Comparison of ENCODE assay signal across 8 mouse cellular contexts in genomic region chr4:44168231-44168647, GRCm38 (mm10).
A peak's percentile ranks its signal among the peaks of the same experiment; 100 is the strongest.
DNase-seq lines count a peak whose midpoint lies in the region; ATAC-seq and TF ChIP-seq lines count a peak whose summit lies in the region.

No protein-coding gene starts in this region.

- H3K4me2 ChIP-seq in embryonic facial prominence, embryonic 13.5 days = peak overlapping the region; percentile 62
- H3K4me2 ChIP-seq in limb, embryonic 13.5 days (replicated peaks) = peak overlapping the region; percentile 66
- H3K4me2 ChIP-seq in midbrain, embryonic 16.5 days (ENCODE audit: low read length) = peak overlapping the region; percentile 71

- ATAC-seq in embryonic facial prominence, embryonic 13.5 days (ENCODE audit: insufficient number of reproducible peaks, insufficient read depth, low FRiP score, low TSS enrichment, low read depth) = peak; percentile 91
- peak; percentile 84 for ATAC-seq in limb, embryonic 13.5 days (ENCODE audit: low FRiP score, low read depth)
- peak; percentile 89 for ATAC-seq in midbrain, embryonic 16.5 days

- H3K9me3 ChIP-seq in embryonic facial prominence, embryonic 13.5 days = no peaks in the 10 kb centered on the region
- H3K9me3 ChIP-seq in limb, embryonic 13.5 days = no peaks in the 10 kb centered on the region
- no peaks in the 10 kb centered on the region for H3K9me3 ChIP-seq in midbrain, embryonic 16.5 days (replicated peaks; ENCODE audit: control insufficient read depth, low read length, poor library complexity, severe bottlenecking)

- H3K9ac ChIP-seq in embryonic facial prominence, embryonic 13.5 days = peak overlapping the region; percentile 67
- peak overlapping the region; percentile 87 for H3K9ac ChIP-seq in heart, adult 2 months (ENCODE audit: low read depth, low read length)
- peak overlapping the region; percentile 55 for H3K9ac ChIP-seq in limb, embryonic 13.5 days
- peak overlapping the region; percentile 46; the same call in 1 of the 2 replicates for H3K9ac ChIP-seq in midbrain, embryonic 16.5 days (ENCODE audit: low read depth, low read length)

- H3K79me2 ChIP-seq in heart, adult 2 months (replicated peaks; ENCODE audit: control insufficient read depth, insufficient read depth, low read length) = peaks cover 1% of the 10 kb centered on the region; the same call in 1 of the 2 replicates

- H3K4me1 ChIP-seq in embryonic facial prominence, embryonic 13.5 days = peaks cover 34% of the 10 kb centered on the region
- H3K4me1 ChIP-seq in heart, adult 2 months (ENCODE audit: control insufficient read depth, insufficient read depth, low read length) = no peaks in the 10 kb centered on the region; the same call in none of the 2 replicates
- peaks cover 33% of the 10 kb centered on the region for H3K4me1 ChIP-seq in limb, embryonic 13.5 days
- H3K4me1 ChIP-seq in midbrain, embryonic 16.5 days (ENCODE audit: control insufficient read depth, insufficient read depth, low read length) = peaks cover 27% of the 10 kb centered on the region

- no peaks in the 10 kb centered on the region for H3K27me3 ChIP-seq in embryonic facial prominence, embryonic 13.5 days
- no peaks in the 10 kb centered on the region for H3K27me3 ChIP-seq in heart, adult 2 months (ENCODE audit: control insufficient read depth, insufficient read depth, low read length)
- no peaks in the 10 kb centered on the region for H3K27me3 ChIP-seq in limb, embryonic 13.5 days
- no peaks in the 10 kb centered on the region for H3K27me3 ChIP-seq in midbrain, embryonic 16.5 days (ENCODE audit: control insufficient read depth, insufficient read depth, low read depth, low read length)

- H3K36me3 ChIP-seq in embryonic facial prominence, embryonic 13.5 days = no peaks in the 10 kb centered on the region
- peaks cover 2% of the 10 kb centered on the region; the same call in 1 of the 2 replicates for H3K36me3 ChIP-seq in heart, adult 2 months (ENCODE audit: control insufficient read depth, insufficient read depth, low read length)
- no peaks in the 10 kb centered on the region for H3K36me3 ChIP-seq in limb, embryonic 13.5 days
- no peaks in the 10 kb centered on the region for H3K36me3 ChIP-seq in midbrain, embryonic 16.5 days (ENCODE audit: control insufficient read depth, insufficient read depth, low read length)

- peak overlapping the region; percentile 75 for H3K27ac ChIP-seq in embryonic facial prominence, embryonic 13.5 days
- H3K27ac ChIP-seq in heart, adult 2 months = peak overlapping the region; percentile 67
- H3K27ac ChIP-seq in limb, embryonic 13.5 days = peak overlapping the region; percentile 22; the same call in 1 of the 2 replicates
- peak overlapping the region; percentile 67 for H3K27ac ChIP-seq in midbrain, embryonic 16.5 days (ENCODE audit: low read length)

- 0% methylated on average over 22 of the region's 34 CpGs for WGBS in embryonic facial prominence, embryonic 13.5 days
- 0% methylated on average over 24 of the region's 34 CpGs for WGBS in heart, adult 2 months
- under 1% methylated on average over 26 of the region's 34 CpGs for WGBS in limb, embryonic 13.5 days
- WGBS in midbrain, embryonic 16.5 days = 0% methylated on average over 21 of the region's 34 CpGs

- 0 out of 2 replicates have a peak, but pooled peaks have one; percentile 37 for TF ChIP-seq EP300 in heart, adult 2 months (IDR thresholded peaks at IDR 0.05; ENCODE audit: insufficient read depth, low read depth, low read length)

- no peak for TF ChIP-seq CTCF in heart, adult 2 months (IDR thresholded peaks at IDR 0.05)

- peak; percentile 97 for DNase-seq in 3134 (ENCODE audit: extremely low read depth, insufficient read length, low spot score)
- DNase-seq in adrenal gland, postnatal 36 days = peak; percentile 99 to 100
- peak; percentile 97 to 99 for DNase-seq in heart, adult 2 months
- peak; percentile 95 to 96 for DNase-seq in kidney, adult 8-10 months
- DNase-seq in spleen, postnatal 10 days (ENCODE audit: low spot score in 2 of 2) = peak; percentile 91 to 98

- TF ChIP-seq POLR2A in heart, adult 2 months (IDR thresholded peaks at IDR 0.05; ENCODE audit: insufficient read depth, low read depth, low read length) = peak; percentile 82

- peak overlapping the region; percentile 50 for H3K4me3 ChIP-seq in embryonic facial prominence, embryonic 13.5 days
- H3K4me3 ChIP-seq in heart, adult 2 months = peak overlapping the region; percentile 59
- H3K4me3 ChIP-seq in limb, embryonic 13.5 days = peak overlapping the region; percentile 48
- H3K4me3 ChIP-seq in midbrain, embryonic 16.5 days (ENCODE audit: low read depth, low read length) = peak overlapping the region; percentile 54

- intact Hi-C loops in heart, adult 2 months (cut with DNase I) = no loop called here

Comparison
In these comparisons a context has a peak if more than half of its experiments do, and no peak if none do; other contexts are left out.
1. Peak in every context shown above with its lines: DNase-seq, ATAC-seq, H3K4me3 ChIP-seq and H3K27ac ChIP-seq.
2. H3K27ac ChIP-seq: peak in every context shown above with its lines; median percentile 75 in embryonic facial prominence, embryonic 13.5 days; 67 in heart, adult 2 months; 67 in midbrain, embryonic 16.5 days; 22 in limb, embryonic 13.5 days.